Mouse (Mus musculus) intestine, embryonic 14.5 days (tissue): ENCODE data around the gene Csf3r. TPM values are rescaled to one million over a fixed set of nuclear protein-coding genes. Genes with fewer than 3 reads are reported as not detected.

Experiments used
- ATAC-seq: fragments of 200-750 bp; cut with Nextera tagmentation; replicated peaks from 2 replicates; pipeline ENCODE4 v1.8.0; 2017; ENCODE audit warnings: low read depth, moderate number of reproducible peaks, moderate TSS enrichment, moderate library complexity; ENCODE audit not compliant: low FRiP score, low TSS enrichment
- DNase-seq: peaks from one replicate; pipeline ENCODE4 v3.0.0-alpha.2; 2018; ENCODE audit warnings: low spot score
- H3K27ac ChIP-seq: fragments of 300-500 bp; sonication (generic); 2 replicates; pipeline ENCODE4 v1.5.1; 2014; ENCODE audit warnings: low read depth, mild to moderate bottlenecking, control low read depth
- H3K27me3 ChIP-seq: fragments of 300-500 bp; sonication (generic); replicated peaks from 2 replicates; pipeline ENCODE4 v1.6.1; 2014; ENCODE audit warnings: low read length, control low read depth; ENCODE audit not compliant: control insufficient read depth, insufficient read depth
- H3K36me3 ChIP-seq: fragments of 300-500 bp; sonication (generic); 2 replicates; pipeline ENCODE4 v1.6.1; 2014; ENCODE audit warnings: low read length, control low read depth; ENCODE audit not compliant: control insufficient read depth, insufficient read depth
- H3K4me1 ChIP-seq: fragments of 300-500 bp; sonication (generic); replicated peaks from 2 replicates; pipeline ENCODE4 v1.6.1; 2014; ENCODE audit warnings: low read length, control low read depth, mixed read lengths; ENCODE audit not compliant: control insufficient read depth, insufficient read depth
- H3K4me2 ChIP-seq: fragments of 300-500 bp; sonication (generic); 2 replicates; pipeline ENCODE4 v1.6.1; 2014; ENCODE audit warnings: low read length
- H3K4me3 ChIP-seq: fragments of 300-500 bp; sonication (generic); 2 replicates; pipeline ENCODE4 v1.5.1; 2014; ENCODE audit warnings: low read depth, low read length, control low read depth, mixed read lengths
- H3K9ac ChIP-seq: fragments of 300-500 bp; sonication (generic); 2 replicates; pipeline ENCODE4 v1.6.1; 2014; ENCODE audit warnings: mild to moderate bottlenecking, low read length
- H3K9me3 ChIP-seq: fragments of 300-500 bp; sonication (generic); 2 replicates; pipeline ENCODE4 v1.6.1; 2016; ENCODE audit warnings: low read length, control low read depth; ENCODE audit not compliant: control insufficient read depth
- WGBS: fragments of 180-500 bp; shearing (Covaris S2); extraction: QIAGEN DNeasy Blood & Tissue Kit; methylation state at CpG from one replicate; pipeline ENCODE4 v1.1.7; 2014; 5-methylcytosine and 5-hydroxymethylcytosine counted together
- polyA plus RNA-seq: library from polyadenylated mRNA; unstranded; fragments of >200 nt; fragmentation: Nextera tagmentation; extraction: Ambion mirVana; gene quantifications from 2 replicates; pipeline ENCODE4 v1.2.1, GENCODE M21; 2014

Csf3r gene
- polyA plus RNA-seq, 1 experiment from 2014 or later: 0.81 TPM

DNA sequence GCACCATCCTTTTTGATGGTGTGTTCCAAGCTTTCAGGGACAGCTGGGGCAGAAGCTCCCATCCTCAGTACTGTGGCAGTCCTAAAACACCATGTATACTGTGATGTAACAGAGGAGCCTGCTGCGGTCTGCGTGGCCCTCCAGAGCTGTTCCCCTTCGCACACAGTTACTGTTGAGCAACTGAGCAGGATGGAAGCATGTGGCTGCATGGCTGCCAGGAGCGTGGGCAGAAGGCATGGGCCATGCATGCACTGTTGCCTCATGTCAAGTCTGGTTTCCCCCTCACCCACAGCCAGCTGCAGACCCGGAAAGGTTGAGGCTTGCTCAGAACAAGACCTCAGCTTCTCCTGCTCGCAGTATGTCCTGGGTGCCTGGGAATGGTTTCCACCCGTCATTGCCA is 40.9 kb downstream of the Csf3r start:
- ATAC-seq (no peak), DNase-seq (no peak)
- no peak overlapping the region for H3K27ac ChIP-seq
- H3K27me3 ChIP-seq: no peaks in the 10 kb centered on the region
- no peaks in the 10 kb centered on the region for H3K4me1 ChIP-seq
- no peak overlapping the region for H3K4me3 ChIP-seq
- H3K9me3 ChIP-seq: no peaks in the 10 kb centered on the region
- H3K9ac ChIP-seq: no peak overlapping the region
- WGBS: 90% methylated on average over 7 of the region's 7 CpGs
- H3K36me3 ChIP-seq: no peaks in the 10 kb centered on the region
- no peak overlapping the region for H3K4me2 ChIP-seq

DNA sequence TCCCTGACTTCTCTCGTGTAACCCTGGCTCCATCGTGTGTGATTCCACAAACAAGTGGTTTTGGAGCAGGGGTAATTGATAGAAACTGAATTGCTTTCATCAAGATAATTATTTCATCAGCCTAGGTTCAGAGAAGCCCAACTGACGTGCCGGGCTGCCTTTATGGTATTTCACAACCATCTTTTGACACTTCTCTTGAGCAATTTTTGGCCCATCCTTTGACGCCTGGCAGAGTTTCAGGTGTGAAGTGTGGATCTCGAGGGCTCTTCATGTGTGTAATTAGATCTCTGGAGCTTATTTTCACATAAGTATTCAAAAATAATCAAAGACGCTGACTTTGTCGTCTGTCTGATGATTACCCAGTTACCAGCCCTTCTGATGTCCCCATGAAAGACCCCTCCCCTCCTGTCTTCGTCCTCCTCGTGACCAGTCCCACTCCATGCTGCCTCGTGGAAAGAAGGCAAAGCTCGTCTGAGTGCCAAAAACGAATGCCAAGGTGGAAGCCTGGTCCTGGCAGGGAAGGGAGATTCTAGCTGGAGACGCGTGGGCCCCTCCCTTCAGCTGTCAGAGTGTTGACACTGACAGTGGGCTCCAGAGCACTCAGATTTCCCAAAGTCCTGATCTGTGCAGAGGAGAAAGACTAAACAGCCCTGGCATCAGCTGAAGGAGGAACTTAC is 43.2 kb downstream of the Csf3r start:
- Histone ChIP-seq H3K27ac (no peak overlapping the region), H3K4me1 (no peaks in the 10 kb centered on the region), H3K27me3 (no peaks in the 10 kb centered on the region), H3K4me2 (no peak overlapping the region), H3K9me3 (no peaks in the 10 kb centered on the region), H3K4me3 (no peak overlapping the region), H3K36me3 (no peaks in the 10 kb centered on the region), H3K9ac (no peak overlapping the region)
- WGBS: 73% methylated on average over 15 of the region's 15 CpGs
- no peak for ATAC-seq
- DNase-seq: no peak

DNA sequence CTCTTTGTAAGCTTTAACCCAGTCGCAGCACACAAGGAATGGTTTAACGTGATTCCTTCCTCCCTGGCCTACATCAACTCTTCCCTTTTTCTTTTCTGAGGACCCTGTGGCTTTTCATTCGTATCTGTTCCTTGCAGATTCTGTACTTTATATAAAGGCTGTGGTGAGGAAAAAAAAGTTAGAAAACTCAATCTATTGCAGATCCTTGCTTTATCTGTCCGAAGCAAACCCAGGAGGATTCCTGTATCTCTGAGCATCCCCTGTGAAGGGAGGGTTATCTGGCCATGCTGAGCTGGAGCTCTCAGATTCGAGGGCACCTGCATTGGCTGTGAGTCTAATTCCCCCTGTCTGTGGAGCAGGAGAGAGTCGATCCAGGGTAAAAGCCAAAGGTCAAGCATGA is 44.5 kb downstream of the Csf3r start:
- Histone ChIP-seq H3K4me1 (no peaks in the 10 kb centered on the region), H3K27me3 (no peaks in the 10 kb centered on the region), H3K4me2 (no peak overlapping the region), H3K9ac (no peak overlapping the region), H3K27ac (no peak overlapping the region), H3K36me3 (no peaks in the 10 kb centered on the region), H3K9me3 (no peaks in the 10 kb centered on the region), H3K4me3 (no peak overlapping the region)
- no peak for ATAC-seq
- WGBS: 86% methylated on average over 6 of the region's 6 CpGs
- no peak for DNase-seq

DNA sequence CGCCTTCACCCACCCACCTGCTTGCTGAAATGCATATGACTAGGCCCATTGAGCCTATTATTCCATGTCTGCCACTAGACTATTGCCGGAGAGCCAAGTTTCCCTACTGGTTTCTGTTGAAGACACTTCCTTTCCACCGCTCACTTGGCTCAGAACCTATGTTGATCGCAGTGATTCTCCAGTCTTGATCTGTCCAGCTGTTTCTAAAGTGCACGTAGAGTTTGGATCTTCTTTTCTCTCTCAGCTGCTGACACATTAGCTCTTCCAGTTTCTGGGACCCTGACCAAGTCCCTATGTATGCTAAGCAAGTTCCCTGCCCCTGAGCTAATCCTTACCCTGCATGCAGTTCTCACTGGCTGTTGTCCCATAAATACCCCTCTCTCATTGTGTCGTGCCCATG is 53.5 kb downstream of the Csf3r start:
- DNase-seq (no peak), ATAC-seq (no peak)
- Histone ChIP-seq H3K27ac (no peak overlapping the region), H3K9me3 (no peaks in the 10 kb centered on the region), H3K4me1 (no peaks in the 10 kb centered on the region), H3K4me2 (no peak overlapping the region), H3K27me3 (no peaks in the 10 kb centered on the region), H3K4me3 (no peak overlapping the region), H3K36me3 (no peaks in the 10 kb centered on the region), H3K9ac (no peak overlapping the region)
- 84% methylated on average over 6 of the region's 6 CpGs for WGBS

DNA sequence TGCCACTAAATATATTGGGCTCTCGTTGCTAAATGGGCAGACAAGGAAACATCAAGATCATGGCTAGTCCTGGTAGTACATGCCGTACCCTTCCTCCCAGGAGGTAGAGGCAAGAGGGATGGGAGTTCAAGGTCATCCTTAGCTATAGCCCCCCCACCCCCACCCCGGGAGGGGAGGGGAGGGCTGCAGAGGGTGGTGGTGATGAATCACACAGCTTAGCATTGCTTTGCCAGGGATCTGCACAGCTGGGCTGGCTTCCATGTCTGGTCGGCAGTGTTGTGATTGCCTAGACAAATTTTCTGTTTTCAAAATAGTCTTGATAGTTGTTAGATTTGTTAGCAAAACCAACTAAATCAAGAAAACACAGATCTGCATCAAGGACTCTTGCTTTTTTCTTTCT is 54.9 kb downstream of the Csf3r start:
- ATAC-seq: no peak
- WGBS: 74% methylated on average over 4 of the region's 4 CpGs
- Histone ChIP-seq H3K9me3 (no peaks in the 10 kb centered on the region), H3K27me3 (no peaks in the 10 kb centered on the region), H3K4me3 (no peak overlapping the region), H3K4me2 (no peak overlapping the region), H3K4me1 (no peaks in the 10 kb centered on the region), H3K9ac (no peak overlapping the region), H3K36me3 (no peaks in the 10 kb centered on the region), H3K27ac (no peak overlapping the region)
- no peak for DNase-seq

DNA sequence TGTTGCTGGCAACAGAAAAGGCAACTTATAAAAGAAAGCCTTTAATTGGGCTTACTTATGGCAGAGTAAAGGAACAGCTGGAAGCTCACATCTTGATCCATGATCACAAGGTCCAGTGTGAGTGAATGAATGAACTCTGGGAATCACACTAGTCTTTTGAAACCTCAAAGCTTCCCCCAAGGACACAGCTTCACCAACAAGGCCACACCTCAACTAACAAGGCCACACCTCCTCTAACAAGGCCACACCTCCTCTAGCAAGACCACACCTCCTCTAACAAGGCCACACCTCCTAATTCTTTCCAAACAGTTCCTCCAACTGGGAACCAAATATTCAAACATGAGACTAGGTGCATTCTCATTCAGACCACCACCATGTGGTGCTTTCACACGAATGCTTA is 57.3 kb downstream of the Csf3r start:
- H3K4me3 ChIP-seq: no peak overlapping the region
- WGBS: 88% methylated on average over 1 of the region's 1 CpGs
- ATAC-seq: no peak

DNA sequence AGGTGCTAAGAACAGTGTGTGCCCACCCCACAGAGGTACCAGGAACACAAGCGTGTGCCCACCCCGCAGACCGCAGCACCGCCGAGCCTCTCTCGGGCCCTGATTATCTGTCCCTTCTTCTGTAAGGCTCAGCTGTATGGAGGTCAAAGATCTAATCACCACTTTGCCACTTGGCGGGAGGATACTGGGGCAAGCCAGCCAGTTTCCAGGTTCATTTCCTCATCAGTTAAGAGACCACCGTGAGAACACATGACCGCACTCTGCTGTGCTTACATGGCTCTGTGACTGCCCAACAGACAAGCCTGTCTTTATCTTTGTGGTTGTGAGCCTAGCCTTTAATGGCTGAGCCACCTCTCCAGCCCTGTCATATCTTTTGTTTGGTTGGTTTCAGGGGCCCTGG is 58.7 kb downstream of the Csf3r start:
- H3K4me3 ChIP-seq: no peak overlapping the region
- 0 out of 2 replicates have a peak, but pooled peaks cover 4% of the 10 kb centered on the region for H3K36me3 ChIP-seq
- DNase-seq: no peak
- H3K27me3 ChIP-seq: no peaks in the 10 kb centered on the region
- H3K4me1 ChIP-seq: no peaks in the 10 kb centered on the region
- H3K4me2 ChIP-seq: no peak overlapping the region
- no peak for ATAC-seq
- H3K27ac ChIP-seq: no peak overlapping the region
- H3K9me3 ChIP-seq: no peaks in the 10 kb centered on the region
- no peak overlapping the region for H3K9ac ChIP-seq
- 85% methylated on average over 9 of the region's 9 CpGs for WGBS

More for the DNA sequence above, 57.3 kb downstream of the Csf3r start:
- Histone ChIP-seq H3K4me2 (no peak overlapping the region), H3K9me3 (no peaks in the 10 kb centered on the region), H3K4me1 (no peaks in the 10 kb centered on the region), H3K27me3 (no peaks in the 10 kb centered on the region), H3K9ac (no peak overlapping the region), H3K36me3 (no peaks in the 10 kb centered on the region), H3K27ac (no peak overlapping the region)
- DNase-seq: no peak

DNA sequence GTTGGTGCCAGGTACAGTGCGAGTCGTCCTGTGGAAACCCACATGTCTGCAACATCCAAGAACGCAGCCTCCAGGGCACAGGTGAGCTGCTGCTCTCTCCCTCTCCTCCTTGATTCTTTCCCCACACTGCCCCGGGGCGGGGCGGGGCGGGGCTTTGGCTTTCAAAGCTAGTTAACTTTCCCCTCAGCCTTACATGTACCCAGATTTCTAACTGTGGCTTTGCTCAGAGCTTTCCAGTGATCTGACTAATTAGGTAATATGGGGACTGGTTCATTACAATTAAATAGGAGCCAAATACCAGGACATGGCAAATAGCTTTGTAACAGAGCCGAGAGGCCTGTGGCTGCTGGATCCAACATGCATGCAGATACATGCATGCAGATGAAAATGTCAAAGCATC is 60.0 kb downstream of the Csf3r start:
- Histone ChIP-seq H3K27ac (no peak overlapping the region), H3K4me3 (no peak overlapping the region), H3K4me2 (no peak overlapping the region), H3K9ac (no peak overlapping the region), H3K4me1 (no peaks in the 10 kb centered on the region), H3K27me3 (no peaks in the 10 kb centered on the region), H3K9me3 (no peaks in the 10 kb centered on the region), H3K36me3 (0 out of 2 replicates have a peak, but pooled peaks cover 4% of the 10 kb centered on the region)
- ATAC-seq (no peak), DNase-seq (no peak)
- WGBS: 61% methylated on average over 8 of the region's 8 CpGs

DNA sequence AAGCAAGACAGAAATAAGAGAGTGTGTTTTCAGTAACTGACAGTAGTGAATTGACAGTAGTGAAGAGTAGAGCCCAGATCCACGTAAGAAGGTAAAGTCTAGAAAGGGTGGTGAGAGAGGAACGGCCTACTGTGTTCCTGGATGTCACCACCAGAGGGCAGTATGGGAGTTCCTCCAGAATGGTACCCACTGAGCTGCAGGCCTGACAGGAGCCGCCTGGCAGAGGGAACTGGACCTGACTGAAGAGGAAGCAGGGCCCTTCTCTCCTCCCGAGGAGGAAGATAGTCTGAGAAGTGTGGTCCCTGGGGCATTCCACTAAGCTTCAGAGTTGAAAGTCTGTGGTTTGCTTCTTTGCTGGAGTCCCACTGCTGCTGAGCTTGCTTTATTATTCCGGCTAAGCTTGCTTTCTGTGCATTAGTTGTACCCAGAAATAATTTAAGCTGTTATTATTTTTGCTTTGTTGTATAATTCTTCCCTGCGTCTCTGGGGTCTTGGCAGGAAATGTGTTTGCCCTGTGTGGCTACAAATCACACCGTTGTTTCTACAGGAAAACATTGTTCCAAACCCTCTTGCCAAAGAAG is 61.7 kb downstream of the Csf3r start:
- peak; percentile 80; the same call in 1 of the 2 replicates for ATAC-seq
- Histone ChIP-seq H3K9ac (no peak overlapping the region), H3K27ac (no peak overlapping the region), H3K36me3 (0 out of 2 replicates have a peak, but pooled peaks cover 4% of the 10 kb centered on the region), H3K27me3 (no peaks in the 10 kb centered on the region), H3K4me1 (no peaks in the 10 kb centered on the region), H3K4me3 (no peak overlapping the region), H3K4me2 (no peak overlapping the region), H3K9me3 (no peaks in the 10 kb centered on the region)
- DNase-seq: peak; percentile 91
- WGBS: 26% methylated on average over 7 of the region's 7 CpGs
